Mouse (Mus musculus) stomach, postnatal 0 days (tissue): ENCODE data around the gene Spcs2. TPM values are rescaled to one million over a fixed set of nuclear protein-coding genes. Genes with fewer than 3 reads are reported as not detected.

Experiments used
- ATAC-seq: fragments of 200-750 bp; cut with Nextera tagmentation; 2 replicates; pipeline ENCODE4 v1.8.0; 2017; ENCODE audit not compliant: low FRiP score, low TSS enrichment
- DNase-seq: peaks from one replicate; pipeline ENCODE4 v3.0.0-alpha.2; 2016; ENCODE audit warnings: low spot score
- H3K27ac ChIP-seq: fragments of 300-500 bp; sonication (generic); replicated peaks from 2 replicates; pipeline ENCODE4 v1.5.1; 2014; ENCODE audit warnings: mild to moderate bottlenecking, control low read depth
- H3K27me3 ChIP-seq: fragments of 300-500 bp; sonication (generic); 2 replicates; pipeline ENCODE4 v1.6.1; 2014; ENCODE audit warnings: low read length; ENCODE audit not compliant: control insufficient read depth, insufficient read depth
- H3K36me3 ChIP-seq: fragments of 300-500 bp; sonication (generic); 2 replicates; pipeline ENCODE4 v1.6.1; 2014; ENCODE audit warnings: low read length, mixed read lengths; ENCODE audit not compliant: control insufficient read depth, insufficient read depth
- H3K4me1 ChIP-seq: fragments of 300-500 bp; sonication (generic); replicated peaks from 2 replicates; pipeline ENCODE4 v1.6.1; 2014; ENCODE audit warnings: antibody characterized with exemption; ENCODE audit not compliant: control insufficient read depth, insufficient read depth
- H3K4me2 ChIP-seq: fragments of 300-500 bp; sonication (generic); replicated peaks from 2 replicates; pipeline ENCODE4 v1.6.1; 2014; ENCODE audit warnings: low read depth, mild to moderate bottlenecking, control low read depth, moderate library complexity
- H3K4me3 ChIP-seq: fragments of 300-500 bp; sonication (generic); 2 replicates; pipeline ENCODE4 v1.5.1; 2014; ENCODE audit warnings: low read depth, low read length, control low read depth
- H3K9ac ChIP-seq: fragments of 300-500 bp; sonication (generic); 2 replicates; pipeline ENCODE4 v1.6.1; 2014; ENCODE audit warnings: mild to moderate bottlenecking, low read length, control low read depth, mixed read lengths
- H3K9me3 ChIP-seq: fragments of 300-500 bp; sonication (generic); 2 replicates; pipeline ENCODE4 v1.6.1; 2016; ENCODE audit warnings: low read length; ENCODE audit not compliant: control insufficient read depth
- CTCF ChIP-seq: IDR thresholded peaks from 2 replicates; pipeline ENCODE4 v1.5.1; 2016; ENCODE audit warnings: antibody characterized with exemption, low read depth, mild to moderate bottlenecking, moderate library complexity
- EP300 ChIP-seq: optimal IDR thresholded peaks from 2 replicates; pipeline ENCODE3; 2016; ENCODE audit warnings: antibody characterized with exemption
- WGBS: fragments of 180-500 bp; shearing (Covaris S2); extraction: QIAGEN DNeasy Blood & Tissue Kit; methylation state at CpG from one replicate; pipeline ENCODE4 v1.1.7; 2014; 5-methylcytosine and 5-hydroxymethylcytosine counted together
- polyA plus RNA-seq: library from polyadenylated mRNA; unstranded; fragments of >200 nt; fragmentation: Nextera tagmentation; extraction: Ambion mirVana; gene quantifications from 2 replicates; pipeline ENCODE4 v1.2.1, GENCODE M21; 2015

Spcs2 gene
- polyA plus RNA-seq, 1 experiment from 2014 or later, result 308 TPM

- no peak overlapping the region for H3K4me2 ChIP-seq
- no peaks in the 10 kb centered on the region for H3K4me1 ChIP-seq
- no peaks in the 10 kb centered on the region for H3K27me3 ChIP-seq
- no peak overlapping the region for H3K4me3 ChIP-seq
- H3K36me3 ChIP-seq, result no peaks in the 10 kb centered on the region
- no peak for TF ChIP-seq EP300
- no peak overlapping the region for H3K27ac ChIP-seq
- DNase-seq (no peak), ATAC-seq (no peak)
- no peaks in the 10 kb centered on the region for H3K9me3 ChIP-seq
- H3K9ac ChIP-seq, result no peak overlapping the region
- WGBS, result 80% methylated on average over 7 of the region's 7 CpGs
Observed at GRCm38 (mm10) chr7:99799118-99799517, 64.1 kb downstream of the Spcs2 start.

GRCm38 (mm10) chr7:99797911-99798647 is 65.2 kb downstream of the Spcs2 start:
- no peaks in the 10 kb centered on the region for H3K9me3 ChIP-seq
- no peaks in the 10 kb centered on the region for H3K36me3 ChIP-seq
- TF ChIP-seq CTCF (peak; percentile 87), EP300 (no peak)
- no peaks in the 10 kb centered on the region for H3K4me1 ChIP-seq
- H3K9ac ChIP-seq, result no peak overlapping the region
- DNase-seq (no peak), ATAC-seq (0 out of 2 replicates have a peak, but pooled peaks have one; percentile 60)
- 32% methylated on average over 6 of the region's 6 CpGs for WGBS
- H3K27ac ChIP-seq, result no peak overlapping the region
- no peak overlapping the region for H3K4me2 ChIP-seq
- no peaks in the 10 kb centered on the region for H3K27me3 ChIP-seq
- no peak overlapping the region for H3K4me3 ChIP-seq

- H3K4me1 ChIP-seq, result no peaks in the 10 kb centered on the region
- DNase-seq (no peak), ATAC-seq (no peak)
- no peak overlapping the region for H3K4me3 ChIP-seq
- no peaks in the 10 kb centered on the region for H3K9me3 ChIP-seq
- H3K4me2 ChIP-seq, result no peak overlapping the region
- H3K36me3 ChIP-seq, result no peaks in the 10 kb centered on the region
- no peak for TF ChIP-seq CTCF
- no peak for TF ChIP-seq EP300
- no peaks in the 10 kb centered on the region for H3K27me3 ChIP-seq
- no peak overlapping the region for H3K9ac ChIP-seq
- 78% methylated on average over 3 of the region's 3 CpGs for WGBS
- no peak overlapping the region for H3K27ac ChIP-seq
Observed at GRCm38 (mm10) chr7:99797261-99797660, 66.0 kb downstream of the Spcs2 start.

GRCm38 (mm10) chr7:99796471-99796870 is 66.8 kb downstream of the Spcs2 start:
- 79% methylated on average over 3 of the region's 3 CpGs for WGBS
- ATAC-seq, result no peak
- H3K27ac ChIP-seq, result no peak overlapping the region
- no peak overlapping the region for H3K9ac ChIP-seq
- H3K4me2 ChIP-seq, result no peak overlapping the region
- H3K4me3 ChIP-seq, result no peak overlapping the region
- no peaks in the 10 kb centered on the region for H3K4me1 ChIP-seq
- H3K36me3 ChIP-seq, result no peaks in the 10 kb centered on the region
- TF ChIP-seq CTCF (no peak), EP300 (no peak)
- no peaks in the 10 kb centered on the region for H3K9me3 ChIP-seq
- DNase-seq, result no peak
- H3K27me3 ChIP-seq, result no peaks in the 10 kb centered on the region

GRCm38 (mm10) chr7:99795192-99795981 is 67.9 kb downstream of the Spcs2 start:
- no peaks in the 10 kb centered on the region for H3K9me3 ChIP-seq
- no peak overlapping the region for H3K4me2 ChIP-seq
- no peaks in the 10 kb centered on the region for H3K27me3 ChIP-seq
- H3K36me3 ChIP-seq, result no peaks in the 10 kb centered on the region
- no peak overlapping the region for H3K4me3 ChIP-seq
- TF ChIP-seq EP300, result no peak
- no peak for TF ChIP-seq CTCF
- 13% methylated on average over 17 of the region's 17 CpGs for WGBS
- DNase-seq (peak; percentile 31), ATAC-seq (no peak)
- H3K4me1 ChIP-seq, result no peaks in the 10 kb centered on the region
- no peak overlapping the region for H3K9ac ChIP-seq
- no peak overlapping the region for H3K27ac ChIP-seq

GRCm38 (mm10) chr7:99794096-99794495 is 69.2 kb downstream of the Spcs2 start:
- H3K36me3 ChIP-seq, result no peaks in the 10 kb centered on the region
- H3K9me3 ChIP-seq, result no peaks in the 10 kb centered on the region
- DNase-seq, result no peak
- H3K4me1 ChIP-seq, result no peaks in the 10 kb centered on the region
- no peak overlapping the region for H3K4me3 ChIP-seq
- H3K27me3 ChIP-seq, result no peaks in the 10 kb centered on the region
- no peak overlapping the region for H3K27ac ChIP-seq
- no peak overlapping the region for H3K4me2 ChIP-seq
- WGBS, result 76% methylated on average over 2 of the region's 2 CpGs
- no peak for ATAC-seq
- H3K9ac ChIP-seq, result no peak overlapping the region
- no peak for TF ChIP-seq EP300
- no peak for TF ChIP-seq CTCF
